Mouse (Mus musculus) liver, embryonic 14 days (tissue): ENCODE results near the gene Mgarp. TPM values are rescaled to one million over a fixed set of nuclear protein-coding genes. Genes with fewer than 3 reads are reported as not detected.

Source experiments
- polyA plus RNA-seq: library from polyadenylated mRNA; depleted of rRNA; stranded (reverse); fragments of >200 nt; gene quantifications from 2 replicates; pipeline ENCODE4 v1.2.3, GENCODE M21; 2012; rRNA removed

Gene Mgarp
- polyA plus RNA-seq, result 0.46 and 0.52 TPM in 2 replicates

GRCm38 (mm10) chr3:51396219-51397068 is at the start of gene Mgarp:
Gene Mgarp (minus strand): TSS chr3:51396738.

GRCm38 (mm10) chr3:51415098-51416072 is 18.8 kb upstream of the Mgarp start, which contains the start of gene Naa15:
Gene Naa15 (plus strand): TSS chr3:51415148.

GRCm38 (mm10) chr3:51408561-51409183 is 12.1 kb upstream of the Mgarp start, which contains the start of gene Ndufc1:
Gene Ndufc1 (minus strand): TSS chr3:51408988.

GRCm38 (mm10) chr3:51340552-51341267 is 55.8 kb downstream of the Mgarp start, which contains the start of gene Elf2:
Gene Elf2 (minus strand): TSS chr3:51340663.

Other genes with a start within 250 kb of the Mgarp start
- gene Noct, start 172.3 kb downstream of the Mgarp start, polyA plus RNA-seq, result 20.1 and 27.3 TPM in 2 replicates
- 19.5 and 22.5 TPM in 2 replicates for gene Elf2, start 56.1 kb downstream of the Mgarp start, polyA plus RNA-seq
- 158 and 162 TPM in 2 replicates for gene Ndufc1, start 12.2 kb upstream of the Mgarp start, polyA plus RNA-seq
- 14.0 and 16.1 TPM in 2 replicates for gene Naa15, start 18.4 kb upstream of the Mgarp start, polyA plus RNA-seq
- 2.1 and 2.3 TPM in 2 replicates for gene Rab33b, start 87.2 kb upstream of the Mgarp start, polyA plus RNA-seq
- 2.1 and 2.2 TPM in 2 replicates for gene Setd7, start 164.1 kb upstream of the Mgarp start, polyA plus RNA-seq